Mouse (Mus musculus): ENCODE measurements around the gene Amz1. TPM values are rescaled to one million over a fixed set of nuclear protein-coding genes. Genes with fewer than 3 reads are reported as not detected.

Gene Amz1
- polyA plus RNA-seq, 1 experiment from 2014 or later, result 1.2 TPM

GRCm38 (mm10) chr5:140766566-140766965 is 42.6 kb downstream of the Amz1 start:
- H3K27ac ChIP-seq (ENCODE audit: low read depth), result no peak overlapping the region
- 85% methylated on average over 4 of the region's 4 CpGs for WGBS
- DNase-seq (ENCODE audit: low spot score), result no peak
- peaks cover 10% of the 10 kb centered on the region for H3K36me3 ChIP-seq (ENCODE audit: control insufficient read depth, insufficient read depth, low read length)
- no peaks in the 10 kb centered on the region for H3K27me3 ChIP-seq (replicated peaks; ENCODE audit: control insufficient read depth, insufficient read depth, low read length)
- no peak overlapping the region for H3K9ac ChIP-seq (ENCODE audit: low read length)
- peaks cover 29% of the 10 kb centered on the region for H3K4me1 ChIP-seq (replicated peaks; ENCODE audit: control insufficient read depth, insufficient read depth, low read length)
- no peak overlapping the region for H3K4me3 ChIP-seq (ENCODE audit: low read depth, low read length)
- ATAC-seq (replicated peaks; ENCODE audit: low FRiP score, low TSS enrichment, low read depth), result no peak
- no peaks in the 10 kb centered on the region for H3K9me3 ChIP-seq (ENCODE audit: control insufficient read depth, low read length)
- H3K4me2 ChIP-seq (ENCODE audit: low read length), result no peak overlapping the region

GRCm38 (mm10) chr5:140767704-140768141 is 43.8 kb downstream of the Amz1 start:
- ATAC-seq (replicated peaks; ENCODE audit: low FRiP score, low TSS enrichment, low read depth) (peak; percentile 64), DNase-seq (ENCODE audit: low spot score) (peak; percentile 73)
- no peaks in the 10 kb centered on the region for H3K9me3 ChIP-seq (ENCODE audit: control insufficient read depth, low read length)
- no peak overlapping the region for H3K4me3 ChIP-seq (ENCODE audit: low read depth, low read length)
- no peak overlapping the region for H3K4me2 ChIP-seq (ENCODE audit: low read length)
- WGBS, result 24% methylated on average over 9 of the region's 9 CpGs
- peak overlapping the region; percentile 85 for H3K27ac ChIP-seq (ENCODE audit: low read depth)
- H3K36me3 ChIP-seq (ENCODE audit: control insufficient read depth, insufficient read depth, low read length), result no peaks in the 10 kb centered on the region
- H3K27me3 ChIP-seq (replicated peaks; ENCODE audit: control insufficient read depth, insufficient read depth, low read length), result no peaks in the 10 kb centered on the region
- H3K4me1 ChIP-seq (replicated peaks; ENCODE audit: control insufficient read depth, insufficient read depth, low read length), result peaks cover 40% of the 10 kb centered on the region
- peak overlapping the region; percentile 5; the same call in 1 of the 2 replicates for H3K9ac ChIP-seq (ENCODE audit: low read length)

GRCm38 (mm10) chr5:140768333-140768732 is 44.4 kb downstream of the Amz1 start:
- ATAC-seq (replicated peaks; ENCODE audit: low FRiP score, low TSS enrichment, low read depth) (0 out of 2 replicates have a peak, but pooled peaks have one; percentile 29), DNase-seq (ENCODE audit: low spot score) (no peak)
- peak overlapping the region; percentile 85 for H3K27ac ChIP-seq (ENCODE audit: low read depth)
- H3K4me2 ChIP-seq (ENCODE audit: low read length), result no peak overlapping the region
- no peak overlapping the region for H3K9ac ChIP-seq (ENCODE audit: low read length)
- 70% methylated on average over 5 of the region's 5 CpGs for WGBS
- peaks cover 40% of the 10 kb centered on the region for H3K4me1 ChIP-seq (replicated peaks; ENCODE audit: control insufficient read depth, insufficient read depth, low read length)
- no peaks in the 10 kb centered on the region for H3K9me3 ChIP-seq (ENCODE audit: control insufficient read depth, low read length)
- no peaks in the 10 kb centered on the region for H3K36me3 ChIP-seq (ENCODE audit: control insufficient read depth, insufficient read depth, low read length)
- no peak overlapping the region for H3K4me3 ChIP-seq (ENCODE audit: low read depth, low read length)
- no peaks in the 10 kb centered on the region for H3K27me3 ChIP-seq (replicated peaks; ENCODE audit: control insufficient read depth, insufficient read depth, low read length)

GRCm38 (mm10) chr5:140771612-140772011 is 47.7 kb downstream of the Amz1 start:
- Histone ChIP-seq H3K27ac (ENCODE audit: low read depth) (peak overlapping the region; percentile 83), H3K4me3 (ENCODE audit: low read depth, low read length) (no peak overlapping the region), H3K36me3 (ENCODE audit: control insufficient read depth, insufficient read depth, low read length) (peaks cover 6% of the 10 kb centered on the region; the same call in 1 of the 2 replicates), H3K4me2 (ENCODE audit: low read length) (0 out of 2 replicates have a peak overlapping the region, but pooled peaks have one; percentile 16), H3K27me3 (replicated peaks; ENCODE audit: control insufficient read depth, insufficient read depth, low read length) (no peaks in the 10 kb centered on the region), H3K9me3 (ENCODE audit: control insufficient read depth, low read length) (no peaks in the 10 kb centered on the region), H3K4me1 (replicated peaks; ENCODE audit: control insufficient read depth, insufficient read depth, low read length) (peaks cover 37% of the 10 kb centered on the region), H3K9ac (ENCODE audit: low read length) (0 out of 2 replicates have a peak overlapping the region, but pooled peaks have one; percentile 13)
- WGBS, result 28% methylated on average over 6 of the region's 6 CpGs
- no peak for ATAC-seq (replicated peaks; ENCODE audit: low FRiP score, low TSS enrichment, low read depth)
- DNase-seq (ENCODE audit: low spot score), result no peak

GRCm38 (mm10) chr5:140772158-140772557 is 48.2 kb downstream of the Amz1 start:
- H3K27me3 ChIP-seq (replicated peaks; ENCODE audit: control insufficient read depth, insufficient read depth, low read length), result no peaks in the 10 kb centered on the region
- H3K9ac ChIP-seq (ENCODE audit: low read length), result 0 out of 2 replicates have a peak overlapping the region, but pooled peaks have one; percentile 13
- H3K9me3 ChIP-seq (ENCODE audit: control insufficient read depth, low read length), result no peaks in the 10 kb centered on the region
- 54% methylated on average over 7 of the region's 7 CpGs for WGBS
- DNase-seq (ENCODE audit: low spot score), result no peak
- no peak overlapping the region for H3K4me3 ChIP-seq (ENCODE audit: low read depth, low read length)
- H3K4me1 ChIP-seq (replicated peaks; ENCODE audit: control insufficient read depth, insufficient read depth, low read length), result peaks cover 37% of the 10 kb centered on the region
- no peak for ATAC-seq (replicated peaks; ENCODE audit: low FRiP score, low TSS enrichment, low read depth)
- H3K27ac ChIP-seq (ENCODE audit: low read depth), result peak overlapping the region; percentile 83
- 0 out of 2 replicates have a peak overlapping the region, but pooled peaks have one; percentile 16 for H3K4me2 ChIP-seq (ENCODE audit: low read length)
- peaks cover 6% of the 10 kb centered on the region; the same call in 1 of the 2 replicates for H3K36me3 ChIP-seq (ENCODE audit: control insufficient read depth, insufficient read depth, low read length)

- 95% methylated on average over 4 of the region's 4 CpGs for WGBS
- peaks cover 16% of the 10 kb centered on the region for H3K4me1 ChIP-seq (replicated peaks; ENCODE audit: control insufficient read depth, insufficient read depth, low read length)
- no peaks in the 10 kb centered on the region for H3K27me3 ChIP-seq (replicated peaks; ENCODE audit: control insufficient read depth, insufficient read depth, low read length)
- H3K27ac ChIP-seq (ENCODE audit: low read depth), result no peak overlapping the region
- no peak overlapping the region for H3K4me2 ChIP-seq (ENCODE audit: low read length)
- DNase-seq (ENCODE audit: low spot score) (no peak), ATAC-seq (replicated peaks; ENCODE audit: low FRiP score, low TSS enrichment, low read depth) (no peak)
- H3K36me3 ChIP-seq (ENCODE audit: control insufficient read depth, insufficient read depth, low read length), result peaks cover 23% of the 10 kb centered on the region
- no peak overlapping the region for H3K4me3 ChIP-seq (ENCODE audit: low read depth, low read length)
- no peak overlapping the region for H3K9ac ChIP-seq (ENCODE audit: low read length)
- no peaks in the 10 kb centered on the region for H3K9me3 ChIP-seq (ENCODE audit: control insufficient read depth, low read length)
Measured at GRCm38 (mm10) chr5:140775111-140775510, 51.2 kb downstream of the Amz1 start.

- no peaks in the 10 kb centered on the region for H3K27me3 ChIP-seq (replicated peaks; ENCODE audit: control insufficient read depth, insufficient read depth, low read length)
- H3K27ac ChIP-seq (ENCODE audit: low read depth), result no peak overlapping the region
- peaks cover 7% of the 10 kb centered on the region for H3K4me1 ChIP-seq (replicated peaks; ENCODE audit: control insufficient read depth, insufficient read depth, low read length)
- DNase-seq (ENCODE audit: low spot score) (no peak), ATAC-seq (replicated peaks; ENCODE audit: low FRiP score, low TSS enrichment, low read depth) (no peak)
- no peak overlapping the region for H3K9ac ChIP-seq (ENCODE audit: low read length)
- WGBS, result 64% methylated on average over 9 of the region's 9 CpGs
- no peak overlapping the region for H3K4me3 ChIP-seq (ENCODE audit: low read depth, low read length)
- H3K36me3 ChIP-seq (ENCODE audit: control insufficient read depth, insufficient read depth, low read length), result peaks cover 38% of the 10 kb centered on the region
- no peaks in the 10 kb centered on the region for H3K9me3 ChIP-seq (ENCODE audit: control insufficient read depth, low read length)
- H3K4me2 ChIP-seq (ENCODE audit: low read length), result no peak overlapping the region
Measured at GRCm38 (mm10) chr5:140776968-140777367, 53.0 kb downstream of the Amz1 start.

GRCm38 (mm10) chr5:140781122-140781521 is 57.2 kb downstream of the Amz1 start:
- ATAC-seq (replicated peaks; ENCODE audit: low FRiP score, low TSS enrichment, low read depth) (no peak), DNase-seq (ENCODE audit: low spot score) (no peak)
- WGBS, result 87% methylated on average over 5 of the region's 5 CpGs
- Histone ChIP-seq H3K27me3 (replicated peaks; ENCODE audit: control insufficient read depth, insufficient read depth, low read length) (no peaks in the 10 kb centered on the region), H3K9ac (ENCODE audit: low read length) (no peak overlapping the region), H3K9me3 (ENCODE audit: control insufficient read depth, low read length) (no peaks in the 10 kb centered on the region), H3K36me3 (ENCODE audit: control insufficient read depth, insufficient read depth, low read length) (peaks cover 62% of the 10 kb centered on the region), H3K4me2 (ENCODE audit: low read length) (no peak overlapping the region), H3K4me3 (ENCODE audit: low read depth, low read length) (no peak overlapping the region), H3K4me1 (replicated peaks; ENCODE audit: control insufficient read depth, insufficient read depth, low read length) (peaks cover 3% of the 10 kb centered on the region; the same call in 1 of the 2 replicates), H3K27ac (ENCODE audit: low read depth) (no peak overlapping the region)
